Mouse (Mus musculus): ENCODE measurements around the gene Klf16. TPM values are rescaled to one million over a fixed set of nuclear protein-coding genes. Genes with fewer than 3 reads are reported as not detected.

The Klf16 gene
- polyA plus RNA-seq, 1 experiment, result 7.7 TPM

DNA sequence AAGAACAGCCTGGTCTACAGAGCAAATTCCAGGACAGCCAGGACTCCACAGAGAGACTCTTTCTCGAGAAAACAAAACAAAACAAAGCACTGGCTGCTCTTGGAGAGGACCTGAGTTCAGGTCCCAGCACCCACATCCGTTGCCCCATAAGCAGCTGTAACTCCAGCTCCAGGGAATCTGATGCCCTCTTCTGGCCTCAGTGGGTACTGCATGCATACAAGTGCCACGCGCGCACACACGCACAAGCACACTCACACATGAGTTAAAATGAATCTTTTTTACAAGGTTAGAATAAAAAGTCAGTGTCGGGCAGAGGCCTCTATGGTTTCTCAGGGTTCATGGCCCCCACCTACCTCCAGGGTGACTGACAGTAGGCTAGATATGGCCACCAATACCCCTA lies 53.8 kb downstream of the Klf16 start:
- H3K4me1 ChIP-seq (ENCODE audit: control insufficient read depth, insufficient read depth, low read length), result peaks cover 3% of the 10 kb centered on the region

DNA sequence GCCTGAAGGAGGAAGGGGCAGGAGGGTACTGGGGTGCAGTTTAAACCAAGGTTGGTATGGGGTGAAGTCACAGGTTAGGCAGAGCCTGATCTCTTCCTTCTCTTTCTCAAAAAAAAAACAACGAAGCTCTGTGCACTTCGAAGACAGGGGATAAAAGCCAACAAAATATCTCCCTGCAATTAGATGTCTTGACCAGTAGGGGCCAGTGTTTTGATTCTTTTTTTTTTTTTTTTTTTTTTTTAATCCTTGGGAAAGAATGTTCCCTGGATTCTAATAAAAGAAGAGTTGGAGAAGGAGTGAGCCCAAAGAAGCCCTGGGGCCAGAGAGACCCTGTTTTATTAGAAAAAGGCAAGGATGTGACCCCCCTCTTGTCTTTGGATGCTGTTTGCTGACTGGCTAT lies 57.8 kb downstream of the Klf16 start:
- peaks cover 1% of the 10 kb centered on the region for H3K36me3 ChIP-seq (ENCODE audit: control insufficient read depth, insufficient read depth, low read length)
- H3K27ac ChIP-seq (ENCODE audit: control insufficient read depth, insufficient read depth, low read depth, low read length), result no peak overlapping the region
- no peak overlapping the region for H3K4me3 ChIP-seq (ENCODE audit: control insufficient read depth, low read depth, low read length)
- H3K27me3 ChIP-seq (ENCODE audit: control insufficient read depth, insufficient read depth, low read length), result no peaks in the 10 kb centered on the region
- H3K4me1 ChIP-seq (ENCODE audit: control insufficient read depth, insufficient read depth, low read length), result peaks cover 2% of the 10 kb centered on the region; the same call in 1 of the 2 replicates
- no peak for TF ChIP-seq CTCF (IDR thresholded peaks at IDR 0.05; ENCODE audit: control insufficient read depth, insufficient read depth, insufficient replicate concordance, low read depth, low read length)
- no peak for TF ChIP-seq POLR2A (IDR thresholded peaks at IDR 0.05; ENCODE audit: control insufficient read depth, low read depth, low read length)

More for the DNA sequence above, 53.8 kb downstream of the Klf16 start:
- Histone ChIP-seq H3K27me3 (ENCODE audit: control insufficient read depth, insufficient read depth, low read length) (no peaks in the 10 kb centered on the region), H3K27ac (ENCODE audit: control insufficient read depth, insufficient read depth, low read depth, low read length) (no peak overlapping the region), H3K36me3 (ENCODE audit: control insufficient read depth, insufficient read depth, low read length) (peaks cover 4% of the 10 kb centered on the region), H3K4me3 (ENCODE audit: control insufficient read depth, low read depth, low read length) (no peak overlapping the region)
- TF ChIP-seq CTCF (IDR thresholded peaks at IDR 0.05; ENCODE audit: control insufficient read depth, insufficient read depth, insufficient replicate concordance, low read depth, low read length) (peak; percentile 78; the same call in 1 of the 2 replicates), POLR2A (IDR thresholded peaks at IDR 0.05; ENCODE audit: control insufficient read depth, low read depth, low read length) (no peak)

Other genes with a start within 250 kb of the Klf16 start
- 324 and 326 TPM in 2 replicates for gene Pcsk4, start 247.8 kb downstream of the Klf16 start, polyA plus RNA-seq (2012; rRNA removed)
- 698 and 732 TPM in 2 replicates for gene Reep6, start 247.4 kb downstream of the Klf16 start, polyA plus RNA-seq (2012; rRNA removed)
- 3.3 and 4.1 TPM in 2 replicates for gene Adamtsl5, start 228.9 kb downstream of the Klf16 start, polyA plus RNA-seq (2012; rRNA removed)
- gene Plk5, start 220.9 kb downstream of the Klf16 start, polyA plus RNA-seq (2012; rRNA removed), result 1.3 and 1.7 TPM in 2 replicates
- 596 and 686 TPM in 2 replicates for gene Mex3d, start 189.7 kb downstream of the Klf16 start, polyA plus RNA-seq (2012; rRNA removed)
- 135 and 153 TPM in 2 replicates for gene Mbd3, start 177.8 kb downstream of the Klf16 start, polyA plus RNA-seq (2012; rRNA removed)
- 446 and 549 TPM in 2 replicates for gene Uqcr11, start 170.5 kb downstream of the Klf16 start, polyA plus RNA-seq (2012; rRNA removed)
- gene Tcf3, start 143.7 kb downstream of the Klf16 start, polyA plus RNA-seq (2012; rRNA removed), result 13.4 and 14.9 TPM in 2 replicates
- 0.43 and 0.52 TPM in 2 replicates for gene Onecut3, start 82.5 kb downstream of the Klf16 start, polyA plus RNA-seq (2012; rRNA removed)
- gene Atp8b3, start 38.2 kb downstream of the Klf16 start, polyA plus RNA-seq (2012; rRNA removed), result 1,123 and 1,230 TPM in 2 replicates
- gene Rexo1, start 15.8 kb downstream of the Klf16 start, polyA plus RNA-seq (2012; rRNA removed), result 201 and 214 TPM in 2 replicates
- gene Abhd17a, start 13.0 kb upstream of the Klf16 start, polyA plus RNA-seq (2012; rRNA removed), result 246 and 291 TPM in 2 replicates
- gene Scamp4, start 25.6 kb upstream of the Klf16 start, polyA plus RNA-seq (2012; rRNA removed), result 58.8 and 61.6 TPM in 2 replicates
- 46.6 and 56.1 TPM in 2 replicates for gene Adat3, start 25.6 kb upstream of the Klf16 start, polyA plus RNA-seq (2012; rRNA removed)
- gene Gm49322, start 28.7 kb upstream of the Klf16 start, polyA plus RNA-seq (2012; rRNA removed), result 1.9 and 2.1 TPM in 2 replicates
- 1,079 and 1,184 TPM in 2 replicates for gene Csnk1g2, start 45.5 kb upstream of the Klf16 start, polyA plus RNA-seq (2012; rRNA removed)
- 18.9 and 20.5 TPM in 2 replicates for gene Btbd2, start 79.8 kb upstream of the Klf16 start, polyA plus RNA-seq (2012; rRNA removed)
- gene Mknk2, start 100.8 kb upstream of the Klf16 start, polyA plus RNA-seq (2012; rRNA removed), result 53.5 and 60.4 TPM in 2 replicates
- gene Mob3a, start 124.7 kb upstream of the Klf16 start, polyA plus RNA-seq (2012; rRNA removed), result 11.1 and 12.5 TPM in 2 replicates
- gene Izumo4, start 124.9 kb upstream of the Klf16 start, polyA plus RNA-seq (2012; rRNA removed), result 339 and 385 TPM in 2 replicates
- 178 and 195 TPM in 2 replicates for gene Ap3d1, start 164.9 kb upstream of the Klf16 start, polyA plus RNA-seq (2012; rRNA removed)
- 168 and 189 TPM in 2 replicates for gene Dot1l, start 177.9 kb upstream of the Klf16 start, polyA plus RNA-seq (2012; rRNA removed)
- gene Sf3a2, start 220.9 kb upstream of the Klf16 start, polyA plus RNA-seq (2012; rRNA removed), result 65.7 and 67.4 TPM in 2 replicates
- 41.4 and 45.8 TPM in 2 replicates for gene Plekhj1, start 221.3 kb upstream of the Klf16 start, polyA plus RNA-seq (2012; rRNA removed)
- gene Amh, start 227.9 kb upstream of the Klf16 start, polyA plus RNA-seq (2012; rRNA removed), result 2.5 and 3.2 TPM in 2 replicates
- gene Jsrp1, start 236.2 kb upstream of the Klf16 start, polyA plus RNA-seq (2012; rRNA removed), result 1.2 and 1.4 TPM in 2 replicates
- 261 and 275 TPM in 2 replicates for gene Oaz1, start 249.3 kb upstream of the Klf16 start, polyA plus RNA-seq (2012; rRNA removed)

Measured in testis, adult 2 months (tissue).